In genomic region chr14:16841597-16841989, GRCm38 (mm10) we compare ENCODE assay signal across 15 mouse cellular contexts. TPM values are rescaled to one million over a fixed set of nuclear protein-coding genes. Genes with fewer than 3 reads are reported as not detected.
DNase-seq lines count a peak whose midpoint lies in the region; ATAC-seq and TF ChIP-seq lines count a peak whose summit lies in the region.
"Had no signal": no experiment of that assay in that cellular context is flagged by ENCODE, and none has a peak within 500 bp of the region (broad histone marks: within the 10 kb centered on the region; RNA-seq: fewer than 3 reads in every experiment).

No protein-coding gene starts in this region.

- 0 out of 2 replicates have a peak, but pooled peaks cover 5% of the 10 kb centered on the region for H3K4me1 ChIP-seq in midbrain, embryonic 13.5 days (replicated peaks)
- no peaks in the 10 kb centered on the region for H3K4me1 ChIP-seq in midbrain, postnatal 0 days (ENCODE audit: insufficient read depth, low read length)
- H3K4me1 ChIP-seq in hindbrain, embryonic 13.5 days (replicated peaks) = peaks cover 12% of the 10 kb centered on the region
- H3K4me1 ChIP-seq in neural tube, embryonic 15.5 days = peaks cover 12% of the 10 kb centered on the region
- no peaks in the 10 kb centered on the region for H3K4me1 ChIP-seq in lung, postnatal 0 days (ENCODE audit: insufficient read depth, low read depth, low read length)
- no peaks in the 10 kb centered on the region for H3K4me1 ChIP-seq in kidney, embryonic 16.5 days (ENCODE audit: insufficient read depth, low read length)
- H3K4me1 ChIP-seq: heart, embryonic 15.5 days; liver, embryonic 15.5 days had no signal

- TF ChIP-seq EP300 in lung, postnatal 0 days (IDR thresholded peaks at IDR 0.05) = no peak

- no peak overlapping the region for H3K9ac ChIP-seq in midbrain, embryonic 13.5 days (replicated peaks)
- H3K9ac ChIP-seq in midbrain, postnatal 0 days (replicated peaks; ENCODE audit: low read length, poor library complexity, severe bottlenecking) = no peak overlapping the region
- no peak overlapping the region for H3K9ac ChIP-seq in hindbrain, embryonic 13.5 days
- no peak overlapping the region for H3K9ac ChIP-seq in neural tube, embryonic 15.5 days (replicated peaks)
- no peak overlapping the region for H3K9ac ChIP-seq in lung, postnatal 0 days (replicated peaks; ENCODE audit: low read depth)
- H3K9ac ChIP-seq in kidney, embryonic 16.5 days (replicated peaks; ENCODE audit: low read length) = no peak overlapping the region
- H3K9ac ChIP-seq: heart, embryonic 15.5 days; liver, embryonic 15.5 days had no signal

- H3K4me2 ChIP-seq in midbrain, embryonic 13.5 days (replicated peaks) = no peak overlapping the region
- H3K4me2 ChIP-seq in midbrain, postnatal 0 days (ENCODE audit: low read depth, low read length, poor library complexity, severe bottlenecking) = no peak overlapping the region
- no peak overlapping the region for H3K4me2 ChIP-seq in hindbrain, embryonic 13.5 days
- H3K4me2 ChIP-seq in neural tube, embryonic 15.5 days = no peak overlapping the region
- H3K4me2 ChIP-seq in lung, postnatal 0 days (replicated peaks; ENCODE audit: low read depth, low read length) = no peak overlapping the region
- no peak overlapping the region for H3K4me2 ChIP-seq in kidney, embryonic 16.5 days (replicated peaks; ENCODE audit: low read depth, low read length)
- H3K4me2 ChIP-seq: heart, embryonic 15.5 days; liver, embryonic 15.5 days had no signal

- H3K9me3 ChIP-seq in midbrain, embryonic 13.5 days = no peaks in the 10 kb centered on the region
- no peaks in the 10 kb centered on the region for H3K9me3 ChIP-seq in midbrain, postnatal 0 days (ENCODE audit: low read length)
- no peaks in the 10 kb centered on the region for H3K9me3 ChIP-seq in hindbrain, embryonic 13.5 days
- H3K9me3 ChIP-seq in neural tube, embryonic 15.5 days (replicated peaks) = no peaks in the 10 kb centered on the region
- H3K9me3 ChIP-seq in lung, postnatal 0 days (ENCODE audit: low read length) = no peaks in the 10 kb centered on the region
- H3K9me3 ChIP-seq in kidney, embryonic 16.5 days (ENCODE audit: low read length) = no peaks in the 10 kb centered on the region
- H3K9me3 ChIP-seq: heart, embryonic 15.5 days; liver, embryonic 15.5 days had no signal

- peak; percentile 55; the same call in 1 of the 2 replicates for ATAC-seq in midbrain, embryonic 13.5 days
- ATAC-seq in midbrain, postnatal 0 days (ENCODE audit: low FRiP score) = no peak
- peak; percentile 73 for ATAC-seq in hindbrain, embryonic 13.5 days (ENCODE audit: low FRiP score)
- ATAC-seq in neural tube, embryonic 15.5 days (ENCODE audit: low FRiP score) = peak; percentile 67
- no peak for ATAC-seq in lung, postnatal 0 days
- ATAC-seq in kidney, embryonic 16.5 days (ENCODE audit: low FRiP score, low TSS enrichment) = no peak
- ATAC-seq: CD4-positive, CD25-positive, alpha-beta regulatory T cell, adult 4 months; intestine, embryonic 16.5 days had no signal

- H3K27me3 ChIP-seq in midbrain, embryonic 13.5 days = no peaks in the 10 kb centered on the region
- H3K27me3 ChIP-seq in midbrain, postnatal 0 days (ENCODE audit: insufficient read depth, low read length) = no peaks in the 10 kb centered on the region
- no peaks in the 10 kb centered on the region for H3K27me3 ChIP-seq in hindbrain, embryonic 13.5 days
- H3K27me3 ChIP-seq in neural tube, embryonic 15.5 days (replicated peaks) = no peaks in the 10 kb centered on the region
- no peaks in the 10 kb centered on the region for H3K27me3 ChIP-seq in lung, postnatal 0 days (replicated peaks; ENCODE audit: insufficient read depth, low read length)
- no peaks in the 10 kb centered on the region for H3K27me3 ChIP-seq in kidney, embryonic 16.5 days (ENCODE audit: insufficient read depth, low read length)
- H3K27me3 ChIP-seq: heart, embryonic 15.5 days; liver, embryonic 15.5 days had no signal

- no peak overlapping the region for H3K4me3 ChIP-seq in midbrain, embryonic 13.5 days (replicated peaks)
- H3K4me3 ChIP-seq in midbrain, postnatal 0 days (ENCODE audit: low read depth, low read length) = no peak overlapping the region
- no peak overlapping the region for H3K4me3 ChIP-seq in hindbrain, embryonic 13.5 days
- H3K4me3 ChIP-seq in neural tube, embryonic 15.5 days (replicated peaks) = no peak overlapping the region
- H3K4me3 ChIP-seq in lung, postnatal 0 days (ENCODE audit: low read depth, low read length) = no peak overlapping the region
- no peak overlapping the region for H3K4me3 ChIP-seq in kidney, embryonic 16.5 days (ENCODE audit: low read length)
- H3K4me3 ChIP-seq: heart, embryonic 15.5 days; layer of hippocampus, adult 2 months; liver, embryonic 15.5 days; myocyte had no signal

- H3K27ac ChIP-seq in midbrain, embryonic 13.5 days = no peak overlapping the region
- no peak overlapping the region for H3K27ac ChIP-seq in midbrain, postnatal 0 days (ENCODE audit: low read depth, low read length)
- H3K27ac ChIP-seq in hindbrain, embryonic 13.5 days = peak overlapping the region; percentile 52; the same call in 1 of the 2 replicates
- no peak overlapping the region for H3K27ac ChIP-seq in neural tube, embryonic 15.5 days (replicated peaks)
- no peak overlapping the region for H3K27ac ChIP-seq in lung, postnatal 0 days (ENCODE audit: low read length)
- no peak overlapping the region for H3K27ac ChIP-seq in kidney, embryonic 16.5 days (ENCODE audit: low read length)
- H3K27ac ChIP-seq: heart, embryonic 15.5 days; layer of hippocampus, adult 2 months; liver, embryonic 15.5 days had no signal

- H3K36me3 ChIP-seq in midbrain, embryonic 13.5 days = no peaks in the 10 kb centered on the region
- H3K36me3 ChIP-seq in midbrain, postnatal 0 days (ENCODE audit: insufficient read depth, low read length) = no peaks in the 10 kb centered on the region
- H3K36me3 ChIP-seq in hindbrain, embryonic 13.5 days = no peaks in the 10 kb centered on the region
- no peaks in the 10 kb centered on the region for H3K36me3 ChIP-seq in neural tube, embryonic 15.5 days
- H3K36me3 ChIP-seq in lung, postnatal 0 days (ENCODE audit: insufficient read depth, low read length) = no peaks in the 10 kb centered on the region
- no peaks in the 10 kb centered on the region for H3K36me3 ChIP-seq in kidney, embryonic 16.5 days (ENCODE audit: insufficient read depth, low read length)
- H3K36me3 ChIP-seq: heart, embryonic 15.5 days; liver, embryonic 15.5 days had no signal

- TF ChIP-seq CTCF in midbrain, postnatal 0 days (IDR thresholded peaks at IDR 0.05) = no peak
- no peak for TF ChIP-seq CTCF in lung, postnatal 0 days (IDR thresholded peaks at IDR 0.05)

- 62% methylated on average over 6 of the region's 6 CpGs for WGBS in midbrain, embryonic 13.5 days
- WGBS in midbrain, postnatal 0 days = 71% methylated on average over 6 of the region's 6 CpGs
- 24% methylated on average over 6 of the region's 6 CpGs for WGBS in hindbrain, embryonic 13.5 days
- 22% methylated on average over 6 of the region's 6 CpGs for WGBS in neural tube, embryonic 15.5 days
- WGBS in lung, postnatal 0 days = 74% methylated on average over 6 of the region's 6 CpGs
- 68% methylated on average over 6 of the region's 6 CpGs for WGBS in kidney, embryonic 16.5 days

- DNase-seq in midbrain, postnatal 0 days (ENCODE audit: low spot score) = no peak
- DNase-seq in embryo, embryonic 10.5 days (ENCODE audit: low spot score) = peak; percentile 50
- DNase-seq in lung, postnatal 0 days (ENCODE audit: low spot score) = no peak
- no peak for DNase-seq in spleen, adult 18-20 months
- DNase-seq: thymus, postnatal 4 days had no signal

RNA-seq across cellular contexts. Expression of gene Rarb, which starts 22.6 kb away (rescaled TPM):
- polyA plus RNA-seq in midbrain, embryonic 13.5 days (2015; fragmentation: Nextera tagmentation; extraction: Ambion mirVana) = 5.1 and 5.3 TPM in 2 replicates
- total RNA-seq in midbrain, postnatal 0 days (2014; rRNA removed) = 13.3 and 16.7 TPM in 2 replicates
- polyA plus RNA-seq in midbrain, postnatal 0 days (2015; fragmentation: Nextera tagmentation; extraction: Ambion mirVana) = 4.4 and 5.3 TPM in 2 replicates
- polyA plus RNA-seq in hindbrain, embryonic 13.5 days (2015; fragmentation: Nextera tagmentation; extraction: Ambion mirVana) = 18.8 and 24.2 TPM in 2 replicates
- polyA plus RNA-seq in neural tube, embryonic 15.5 days (2015; fragmentation: Nextera tagmentation; extraction: Ambion mirVana) = 25.2 and 25.6 TPM in 2 replicates
- 3.5 and 4.4 TPM in 2 replicates for polyA plus RNA-seq in lung, postnatal 0 days (2015; fragmentation: Nextera tagmentation; extraction: Ambion mirVana)
- polyA plus RNA-seq in kidney, embryonic 16.5 days (2015; fragmentation: Nextera tagmentation; extraction: Ambion mirVana) = 31.2 and 31.4 TPM in 2 replicates
- polyA plus RNA-seq: CD4-positive, CD25-positive, alpha-beta regulatory T cell, adult 4 months had no signal

Comparison
In these comparisons a context has a peak if more than half of its experiments do, and no peak if none do; other contexts are left out.
1. ATAC-seq: peak in midbrain, embryonic 13.5 days (single experiment), hindbrain, embryonic 13.5 days (single experiment) and neural tube, embryonic 15.5 days (single experiment); none in midbrain, postnatal 0 days (single experiment), lung, postnatal 0 days (single experiment) and kidney, embryonic 16.5 days (single experiment).